ENCODE assay signal across 7 mouse cellular contexts in the genomic region with DNA sequence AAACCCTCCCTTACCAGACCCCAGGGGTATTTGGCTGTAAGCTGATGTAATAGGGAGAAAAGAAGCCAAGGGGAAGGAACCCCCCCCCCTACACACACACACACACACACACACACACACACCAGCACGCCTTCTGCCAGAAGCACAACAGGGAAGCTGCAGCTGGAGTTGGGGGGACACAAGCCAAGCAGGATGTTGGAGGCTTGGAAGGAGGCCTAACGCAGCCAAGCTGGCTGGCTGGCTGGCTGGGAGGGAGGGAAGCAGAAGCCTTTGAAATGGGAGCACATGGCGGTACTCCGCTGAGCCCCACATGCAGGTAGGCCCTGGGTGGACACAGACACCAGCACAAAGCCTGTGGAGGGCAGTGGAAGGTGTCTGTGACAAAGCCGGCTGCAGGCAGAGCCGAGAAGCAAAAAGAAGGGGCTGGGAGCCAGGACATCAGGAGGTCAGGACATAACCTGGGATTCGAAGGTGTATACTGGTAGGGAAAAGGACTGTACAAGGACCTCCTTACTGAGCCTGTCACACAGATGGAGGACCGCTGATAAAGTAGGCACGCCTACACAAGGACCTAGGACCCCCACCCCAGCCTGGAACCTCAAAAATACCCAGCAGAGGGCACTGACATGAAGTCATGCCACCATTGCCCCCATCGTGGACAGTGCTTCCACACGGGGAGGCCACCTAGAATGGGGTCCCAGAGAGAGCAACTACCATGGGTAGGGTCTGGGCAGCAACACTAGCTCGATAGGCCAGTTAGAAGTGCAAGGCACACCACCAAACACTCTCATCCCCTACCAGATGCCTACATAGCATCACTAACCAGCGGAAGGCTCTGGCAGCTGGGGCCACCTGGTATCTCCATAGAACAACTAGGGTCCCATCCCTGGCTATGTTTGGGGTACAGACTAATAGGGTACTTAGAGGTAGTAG. TPM values are rescaled to one million over a fixed set of nuclear protein-coding genes. Genes with fewer than 3 reads are reported as not detected.
DNase-seq lines count a peak whose midpoint lies in the region; ATAC-seq lines count a peak whose summit lies in the region.

No protein-coding gene starts in this region.

- H3K36me3 ChIP-seq in neural tube, embryonic 13.5 days = no peaks in the 10 kb centered on the region
- no peaks in the 10 kb centered on the region for H3K36me3 ChIP-seq in forebrain, embryonic 16.5 days (ENCODE audit: control insufficient read depth, insufficient read depth)
- no peaks in the 10 kb centered on the region for H3K36me3 ChIP-seq in limb, embryonic 11.5 days (ENCODE audit: control insufficient read depth, insufficient read depth, low read length)

- peak overlapping the region; percentile 56; the same call in 1 of the 2 replicates for H3K27ac ChIP-seq in neural tube, embryonic 13.5 days (replicated peaks)
- H3K27ac ChIP-seq in forebrain, embryonic 16.5 days (ENCODE audit: low read length) = no peak overlapping the region
- H3K27ac ChIP-seq in limb, embryonic 11.5 days (replicated peaks; ENCODE audit: low read depth, low read length) = peak overlapping the region; percentile 81

- ATAC-seq in neural tube, embryonic 13.5 days (ENCODE audit: low read depth) = 0 out of 2 replicates have a peak, but pooled peaks have one; percentile 5
- peak; percentile 26; the same call in 1 of the 2 replicates for ATAC-seq in forebrain, embryonic 16.5 days
- no peak for ATAC-seq in limb, embryonic 11.5 days (ENCODE audit: insufficient number of reproducible peaks, low FRiP score, low TSS enrichment, low read depth)

- 0 out of 2 replicates have a peak, but pooled peaks cover 2% of the 10 kb centered on the region for H3K27me3 ChIP-seq in neural tube, embryonic 13.5 days
- H3K27me3 ChIP-seq in forebrain, embryonic 16.5 days (replicated peaks; ENCODE audit: control insufficient read depth, insufficient read depth, low read length) = no peaks in the 10 kb centered on the region
- H3K27me3 ChIP-seq in limb, embryonic 11.5 days (ENCODE audit: control insufficient read depth, insufficient read depth, low read length) = no peaks in the 10 kb centered on the region

- H3K9me3 ChIP-seq in neural tube, embryonic 13.5 days = no peaks in the 10 kb centered on the region
- no peaks in the 10 kb centered on the region for H3K9me3 ChIP-seq in forebrain, embryonic 16.5 days (ENCODE audit: control insufficient read depth, low read length)
- no peaks in the 10 kb centered on the region for H3K9me3 ChIP-seq in limb, embryonic 11.5 days (ENCODE audit: control insufficient read depth, low read length)

- no peak overlapping the region for H3K4me2 ChIP-seq in neural tube, embryonic 13.5 days
- H3K4me2 ChIP-seq in forebrain, embryonic 16.5 days (ENCODE audit: low read length) = no peak overlapping the region
- H3K4me2 ChIP-seq in limb, embryonic 11.5 days (ENCODE audit: low read depth, severe bottlenecking) = no peak overlapping the region

- peaks cover 55% of the 10 kb centered on the region for H3K4me1 ChIP-seq in neural tube, embryonic 13.5 days (replicated peaks)
- peaks cover 28% of the 10 kb centered on the region for H3K4me1 ChIP-seq in forebrain, embryonic 16.5 days (replicated peaks; ENCODE audit: control insufficient read depth, insufficient read depth, low read length)
- peaks cover 51% of the 10 kb centered on the region for H3K4me1 ChIP-seq in limb, embryonic 11.5 days (ENCODE audit: control insufficient read depth, insufficient read depth, low read length)

- H3K9ac ChIP-seq in neural tube, embryonic 13.5 days = no peak overlapping the region
- no peak overlapping the region for H3K9ac ChIP-seq in forebrain, embryonic 16.5 days (replicated peaks; ENCODE audit: low read depth, low read length)
- H3K9ac ChIP-seq in limb, embryonic 11.5 days (ENCODE audit: low read length) = no peak overlapping the region; the same call in 1 of the 2 replicates

- intact Hi-C loops in heart, postnatal 14 days (cut with DNase I) = loop anchor here (2.0 kb wide), 1 partner anchor 27 kb away; no protein-coding TSS in a partner anchor

- no peak for DNase-seq in neural tube, embryonic 10.5 days (ENCODE audit: extremely low spot score, low spot score)
- DNase-seq in heart, postnatal 14 days = peak; percentile 80 to 85
- peak; percentile 59 for DNase-seq in limb, embryonic 11.5 days (ENCODE audit: low spot score)
- peak; percentile 80 for DNase-seq in skeletal muscle tissue, adult 2 months (ENCODE audit: low read depth, low spot score)
- DNase-seq in embryo, embryonic 10.5 days (ENCODE audit: low spot score) = no peak

- WGBS in neural tube, embryonic 13.5 days = 75% methylated on average over 13 of the region's 13 CpGs
- 64% methylated on average over 13 of the region's 13 CpGs for WGBS in forebrain, embryonic 16.5 days
- WGBS in limb, embryonic 11.5 days = 61% methylated on average over 13 of the region's 13 CpGs

- no peak overlapping the region for H3K4me3 ChIP-seq in neural tube, embryonic 13.5 days
- H3K4me3 ChIP-seq in forebrain, embryonic 16.5 days (replicated peaks; ENCODE audit: low read length) = no peak overlapping the region
- no peak overlapping the region for H3K4me3 ChIP-seq in limb, embryonic 11.5 days (ENCODE audit: low read depth, low read length)

RNA-seq across cellular contexts. Expression of gene Tspan9, which starts 53.4 kb away (rescaled TPM):
- polyA plus RNA-seq in neural tube, embryonic 13.5 days (2015; fragmentation: Nextera tagmentation; extraction: Ambion mirVana) = 38.5 and 43.5 TPM in 2 replicates
- 56.6 and 57.4 TPM in 2 replicates for polyA plus RNA-seq in forebrain, embryonic 16.5 days (2015; fragmentation: Nextera tagmentation; extraction: Ambion mirVana)
- 100 to 1,000 TPM; 105 to 126 TPM for total RNA-seq in heart, postnatal 14 days (2021)
- 68.2 and 77.2 TPM in 2 replicates for polyA plus RNA-seq in limb, embryonic 11.5 days (2014; fragmentation: Nextera tagmentation; extraction: Ambion mirVana)

Comparison
In these comparisons a context has a peak if more than half of its experiments do, and no peak if none do; other contexts are left out.
1. DNase-seq: peak in heart, postnatal 14 days (2 of 2), limb, embryonic 11.5 days (single experiment) and skeletal muscle tissue, adult 2 months (single experiment); none in neural tube, embryonic 10.5 days (single experiment) and embryo, embryonic 10.5 days (single experiment).